Mouse (Mus musculus) liver, embryonic 11.5 days (tissue): ENCODE measurements at regions not wholly inside any gene's neighbourhood (a gene's known extent, or its start where the extent isn't known, plus 50 kb on each side); places are given as distances from the start of the nearest gene placed in this dataset.

Experiments
- ATAC-seq: fragments of 200-750 bp; cut with Nextera tagmentation; replicated peaks from 2 replicates; pipeline ENCODE4 v1.8.0; 2017; ENCODE audit warnings: moderate number of reproducible peaks, mild to moderate bottlenecking, moderate TSS enrichment, moderate library complexity; ENCODE audit not compliant: low FRiP score
- DNase-seq: peaks from one replicate; pipeline ENCODE4 v3.0.0-alpha.2; 2017; ENCODE audit warnings: low spot score
- H3K27ac ChIP-seq: fragments of 300-500 bp; sonication (generic); 2 replicates; pipeline ENCODE4 v1.5.1; 2014; ENCODE audit warnings: mild to moderate bottlenecking, low read depth, low read length, control low read depth
- H3K27me3 ChIP-seq: fragments of 300-500 bp; sonication (generic); replicated peaks from 2 replicates; pipeline ENCODE4 v1.6.1; 2014; ENCODE audit warnings: low read length, mixed read lengths; ENCODE audit not compliant: control insufficient read depth, insufficient read depth
- H3K36me3 ChIP-seq: fragments of 300-500 bp; sonication (generic); 2 replicates; pipeline ENCODE4 v1.6.1; 2014; ENCODE audit warnings: mild to moderate bottlenecking, low read length, moderate library complexity, mixed read lengths; ENCODE audit not compliant: control insufficient read depth, insufficient read depth
- H3K4me1 ChIP-seq: fragments of 300-500 bp; sonication (generic); replicated peaks from 2 replicates; pipeline ENCODE4 v1.6.1; 2014; ENCODE audit warnings: low read length, mixed read lengths; ENCODE audit not compliant: control insufficient read depth, insufficient read depth
- H3K4me2 ChIP-seq: fragments of 300-500 bp; sonication (generic); 2 replicates; pipeline ENCODE4 v1.6.1; 2014; ENCODE audit warnings: mild to moderate bottlenecking, control low read depth, moderate library complexity
- H3K4me3 ChIP-seq: fragments of 300-500 bp; sonication (generic); 2 replicates; pipeline ENCODE4 v1.5.1; 2014; ENCODE audit warnings: low read depth, low read length, control low read depth
- H3K9ac ChIP-seq: fragments of 300-500 bp; sonication (generic); 2 replicates; pipeline ENCODE4 v1.6.1; 2014; ENCODE audit warnings: low read depth, low read length, control low read depth
- H3K9me3 ChIP-seq: fragments of 300-500 bp; sonication (generic); 2 replicates; pipeline ENCODE4 v1.6.1; 2016; ENCODE audit warnings: low read length, inconsistent platforms, mixed read lengths; ENCODE audit not compliant: control insufficient read depth
- WGBS: fragments of 180-500 bp; shearing (Covaris S2); extraction: QIAGEN DNeasy Blood & Tissue Kit; methylation state at CpG from one replicate; pipeline ENCODE4 v1.1.7; 2014; 5-methylcytosine and 5-hydroxymethylcytosine counted together

DNA sequence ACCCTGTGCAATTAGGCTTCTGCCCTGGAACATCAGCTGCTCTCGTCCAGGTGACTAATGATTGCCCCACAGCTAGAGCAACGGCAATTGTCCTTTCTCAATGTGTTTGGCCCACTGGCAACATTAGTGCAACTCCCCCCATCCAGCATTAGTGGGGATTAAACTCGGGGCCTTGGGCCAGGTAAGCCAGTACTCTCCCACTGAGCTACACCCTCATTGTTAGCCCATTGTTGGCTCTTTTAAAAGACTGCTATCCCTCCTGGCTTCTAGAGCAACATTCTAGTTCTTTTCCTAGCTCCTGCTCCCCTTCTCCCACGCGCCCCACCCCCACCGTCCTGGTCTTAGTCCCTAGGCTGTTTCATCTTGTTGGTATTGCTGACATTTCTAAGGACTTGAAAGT lies 463.4 kb downstream of the Zfp704 start:
- Histone ChIP-seq H3K27ac (no peak overlapping the region), H3K9me3 (no peaks in the 10 kb centered on the region), H3K4me3 (no peak overlapping the region), H3K4me2 (no peak overlapping the region), H3K27me3 (no peaks in the 10 kb centered on the region), H3K36me3 (no peaks in the 10 kb centered on the region), H3K9ac (no peak overlapping the region), H3K4me1 (no peaks in the 10 kb centered on the region)
- no peak for ATAC-seq
- WGBS = 70% methylated on average over 6 of the region's 6 CpGs
- DNase-seq = no peak

DNA sequence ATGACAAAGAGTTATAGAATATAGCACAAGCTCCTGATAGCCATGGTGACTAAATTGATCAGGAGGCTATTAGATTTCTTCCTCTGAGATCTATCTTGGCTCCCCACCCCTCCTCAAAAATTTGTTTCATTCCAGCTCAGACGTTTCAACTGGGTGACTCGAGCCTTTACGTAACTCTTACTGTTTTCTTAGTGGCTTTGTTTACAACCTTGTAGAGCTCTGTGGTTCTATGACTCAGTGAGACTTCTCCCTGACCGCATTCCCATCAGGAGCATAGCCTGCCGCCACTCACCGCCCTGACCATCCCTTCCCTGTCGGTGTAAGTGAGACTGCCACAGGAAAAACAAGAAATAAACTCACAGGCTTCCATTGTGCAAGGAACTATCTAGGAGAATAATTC lies 464.3 kb downstream of the Zfp704 start:
- WGBS = 78% methylated on average over 7 of the region's 7 CpGs
- ATAC-seq = no peak
- Histone ChIP-seq H3K4me3 (no peak overlapping the region), H3K9ac (no peak overlapping the region), H3K4me1 (no peaks in the 10 kb centered on the region), H3K27me3 (no peaks in the 10 kb centered on the region), H3K9me3 (no peaks in the 10 kb centered on the region), H3K4me2 (no peak overlapping the region), H3K36me3 (no peaks in the 10 kb centered on the region), H3K27ac (no peak overlapping the region)
- no peak for DNase-seq

GRCm38 (mm10) chr3:9141836-9142235 lies 468.0 kb downstream of the Zfp704 start:
- Histone ChIP-seq H3K4me2 (no peak overlapping the region), H3K27me3 (no peaks in the 10 kb centered on the region), H3K36me3 (no peaks in the 10 kb centered on the region), H3K4me1 (no peaks in the 10 kb centered on the region), H3K4me3 (no peak overlapping the region), H3K9ac (no peak overlapping the region), H3K27ac (no peak overlapping the region), H3K9me3 (no peaks in the 10 kb centered on the region)
- DNase-seq (no peak), ATAC-seq (no peak)
- WGBS = 79% methylated on average over 5 of the region's 5 CpGs

GRCm38 (mm10) chr3:9137131-9137874 lies 472.6 kb downstream of the Zfp704 start:
- ATAC-seq (no peak), DNase-seq (no peak)
- Histone ChIP-seq H3K4me3 (no peak overlapping the region), H3K36me3 (no peaks in the 10 kb centered on the region), H3K9me3 (no peaks in the 10 kb centered on the region), H3K9ac (no peak overlapping the region), H3K27ac (no peak overlapping the region), H3K27me3 (no peaks in the 10 kb centered on the region), H3K4me2 (no peak overlapping the region), H3K4me1 (no peaks in the 10 kb centered on the region)
- WGBS = 87% methylated on average over 22 of the region's 22 CpGs

- no peaks in the 10 kb centered on the region for H3K27me3 ChIP-seq
- no peak overlapping the region for H3K4me3 ChIP-seq
- no peaks in the 10 kb centered on the region for H3K4me1 ChIP-seq
- no peak overlapping the region for H3K9ac ChIP-seq
- no peak overlapping the region for H3K4me2 ChIP-seq
- no peak for DNase-seq
- no peaks in the 10 kb centered on the region for H3K9me3 ChIP-seq
- no peak for ATAC-seq
- H3K27ac ChIP-seq = no peak overlapping the region
- WGBS = 74% methylated on average over 12 of the region's 12 CpGs
- H3K36me3 ChIP-seq = no peaks in the 10 kb centered on the region
Measured at GRCm38 (mm10) chr3:9133991-9134390, 475.9 kb downstream of the Zfp704 start.

GRCm38 (mm10) chr3:9132104-9132751 lies 477.7 kb downstream of the Zfp704 start:
- ATAC-seq (no peak), DNase-seq (no peak)
- Histone ChIP-seq H3K9me3 (no peaks in the 10 kb centered on the region), H3K4me1 (no peaks in the 10 kb centered on the region), H3K4me3 (no peak overlapping the region), H3K36me3 (no peaks in the 10 kb centered on the region), H3K4me2 (no peak overlapping the region), H3K9ac (no peak overlapping the region), H3K27ac (no peak overlapping the region), H3K27me3 (no peaks in the 10 kb centered on the region)
- WGBS = 67% methylated on average over 12 of the region's 12 CpGs

DNA sequence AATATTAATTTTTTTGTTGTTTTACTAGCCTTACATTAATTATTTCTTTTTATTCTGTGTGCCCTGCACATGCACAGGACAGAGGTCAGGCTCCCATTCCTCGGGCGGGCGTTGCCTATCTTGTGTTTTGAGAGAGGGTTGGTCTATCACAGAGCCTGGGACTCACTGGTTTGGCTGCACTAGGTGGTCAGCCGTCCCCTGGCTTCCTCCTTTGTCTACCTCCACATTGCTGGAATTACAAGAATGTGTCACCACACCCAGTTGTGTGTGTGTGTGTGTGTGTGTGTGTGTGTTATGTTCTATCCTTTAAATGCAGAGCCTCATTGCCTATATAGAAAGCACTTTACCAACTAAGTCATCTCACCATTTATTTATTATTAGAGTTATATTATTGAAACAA lies 478.5 kb downstream of the Zfp704 start:
- no peaks in the 10 kb centered on the region for H3K36me3 ChIP-seq
- WGBS = 71% methylated on average over 4 of the region's 4 CpGs
- no peak overlapping the region for H3K4me3 ChIP-seq
- no peak overlapping the region for H3K4me2 ChIP-seq
- DNase-seq (no peak), ATAC-seq (no peak)
- H3K9me3 ChIP-seq = no peaks in the 10 kb centered on the region
- no peak overlapping the region for H3K27ac ChIP-seq
- no peak overlapping the region for H3K9ac ChIP-seq
- H3K27me3 ChIP-seq = no peaks in the 10 kb centered on the region
- H3K4me1 ChIP-seq = no peaks in the 10 kb centered on the region

- Histone ChIP-seq H3K27ac (no peak overlapping the region), H3K4me1 (no peaks in the 10 kb centered on the region), H3K9ac (no peak overlapping the region), H3K27me3 (no peaks in the 10 kb centered on the region), H3K36me3 (no peaks in the 10 kb centered on the region), H3K4me2 (no peak overlapping the region), H3K9me3 (no peaks in the 10 kb centered on the region), H3K4me3 (no peak overlapping the region)
- ATAC-seq (no peak), DNase-seq (no peak)
- WGBS = 59% methylated on average over 4 of the region's 4 CpGs
Measured at GRCm38 (mm10) chr3:9128407-9128806, 481.5 kb downstream of the Zfp704 start.

DNA sequence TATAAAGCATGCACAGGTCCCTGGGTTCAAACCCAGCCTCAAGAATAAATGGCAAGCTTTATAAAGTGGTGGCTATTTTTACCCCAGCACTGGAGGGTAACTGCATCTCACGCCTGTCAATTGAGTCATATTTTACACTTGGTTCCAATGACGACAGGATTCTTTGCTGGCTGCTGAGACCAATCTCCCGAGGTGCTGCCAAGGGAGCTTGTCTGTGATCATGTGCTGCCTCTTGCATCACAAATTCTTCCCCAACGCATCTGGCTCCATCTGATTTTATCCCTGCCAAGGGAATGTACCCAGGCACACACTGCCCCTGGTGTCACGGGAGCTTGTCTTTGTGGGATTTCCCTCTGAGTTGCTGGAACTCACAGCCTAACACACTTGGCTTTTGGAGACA lies 486.8 kb downstream of the Zfp704 start:
- H3K4me1 ChIP-seq = no peaks in the 10 kb centered on the region
- DNase-seq (no peak), ATAC-seq (no peak)
- H3K27me3 ChIP-seq = no peaks in the 10 kb centered on the region
- no peak overlapping the region for H3K4me3 ChIP-seq
- WGBS = 59% methylated on average over 5 of the region's 5 CpGs
- H3K36me3 ChIP-seq = no peaks in the 10 kb centered on the region
- no peaks in the 10 kb centered on the region for H3K9me3 ChIP-seq
- no peak overlapping the region for H3K4me2 ChIP-seq
- H3K27ac ChIP-seq = no peak overlapping the region
- H3K9ac ChIP-seq = no peak overlapping the region
